Mouse (Mus musculus) embryo, embryonic 9.5 days (tissue): ENCODE results near the gene Rhoh.

Experiments
- DNase-seq: peaks from one replicate; pipeline ENCODE4 v3.0.0-alpha.2; 2017; ENCODE audit errors: extremely low spot score

Rhoh gene

GRCm38 (mm10) chr5:65895764-65896163 is 34.8 kb downstream of the Rhoh start:
- DNase-seq: no peak

- no peak for DNase-seq
Observed at GRCm38 (mm10) chr5:65897731-65898130, 36.7 kb downstream of the Rhoh start.

GRCm38 (mm10) chr5:65898683-65899082 is 37.7 kb downstream of the Rhoh start:
- DNase-seq: no peak

- DNase-seq: no peak
Observed at GRCm38 (mm10) chr5:65900113-65900512, 39.1 kb downstream of the Rhoh start.

- no peak for DNase-seq
Observed at GRCm38 (mm10) chr5:65900862-65901265, 39.9 kb downstream of the Rhoh start.

GRCm38 (mm10) chr5:65901868-65902418 is 40.9 kb downstream of the Rhoh start:
- DNase-seq: no peak

- no peak for DNase-seq
Observed at GRCm38 (mm10) chr5:65902811-65903210, 41.8 kb downstream of the Rhoh start.

- no peak for DNase-seq
Observed at GRCm38 (mm10) chr5:65904476-65904875, 43.5 kb downstream of the Rhoh start.

- no peak for DNase-seq
Observed at GRCm38 (mm10) chr5:65908751-65909150, 47.7 kb downstream of the Rhoh start.

GRCm38 (mm10) chr5:65909321-65909720 is 48.3 kb downstream of the Rhoh start:
- no peak for DNase-seq

- no peak for DNase-seq
Observed at GRCm38 (mm10) chr5:65910398-65910797, 49.4 kb downstream of the Rhoh start.

- DNase-seq: no peak
Observed at GRCm38 (mm10) chr5:65911676-65912075, 50.7 kb downstream of the Rhoh start.

- no peak for DNase-seq
Observed at GRCm38 (mm10) chr5:65912201-65912600, 51.2 kb downstream of the Rhoh start.

- DNase-seq: no peak
Observed at GRCm38 (mm10) chr5:65913126-65913525, 52.1 kb downstream of the Rhoh start.

GRCm38 (mm10) chr5:65914342-65914741 is 53.3 kb downstream of the Rhoh start:
- DNase-seq: no peak

- no peak for DNase-seq
Observed at GRCm38 (mm10) chr5:65916930-65917329, 55.9 kb downstream of the Rhoh start.

GRCm38 (mm10) chr5:65918601-65919000 is 57.6 kb downstream of the Rhoh start:
- no peak for DNase-seq

- no peak for DNase-seq
Observed at GRCm38 (mm10) chr5:65919326-65919725, 58.3 kb downstream of the Rhoh start.

- no peak for DNase-seq
Observed at GRCm38 (mm10) chr5:65919904-65920303, 58.9 kb downstream of the Rhoh start.

GRCm38 (mm10) chr5:65920701-65921426 is 59.9 kb downstream of the Rhoh start:
- DNase-seq: no peak

GRCm38 (mm10) chr5:65921477-65922138 is 60.6 kb downstream of the Rhoh start:
- DNase-seq: no peak

- DNase-seq: no peak
Observed at GRCm38 (mm10) chr5:65926666-65927065, 65.7 kb downstream of the Rhoh start.

GRCm38 (mm10) chr5:65929162-65929561 is 68.1 kb downstream of the Rhoh start:
- no peak for DNase-seq
